Mouse (Mus musculus) adrenal gland, adult (tissue): Measurements from ENCODE around the gene 4921504E06Rik.

ENCODE experiments used
- DNase-seq, 2 experiments: peaks; one replicate each; pipeline ENCODE4 v3.0.0; 2022 to 2023; ENCODE audit warnings: low spot score in 1 of 2; ENCODE audit not compliant: inconsistent age in 2 of 2

The 4921504E06Rik gene

DNA sequence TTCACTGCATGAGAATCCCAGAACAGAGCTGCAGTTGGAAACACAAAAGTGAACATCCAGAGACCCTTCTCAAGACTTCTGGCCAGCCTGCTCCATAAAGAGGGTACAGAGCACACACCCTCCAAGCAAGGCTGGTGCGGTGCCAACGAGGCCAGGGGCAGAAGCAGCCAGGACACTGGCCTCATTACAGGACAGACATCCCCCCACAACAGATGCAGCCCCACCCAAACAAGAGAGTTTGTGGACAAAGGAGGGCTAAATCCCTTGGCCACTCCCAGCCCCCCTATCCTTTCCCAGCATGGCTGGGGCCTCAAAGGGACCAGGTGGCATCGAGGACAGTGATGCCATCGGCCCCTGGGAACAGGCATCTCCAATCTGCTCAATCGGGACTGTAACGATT, 130.6 kb downstream of the 4921504E06Rik start:
- DNase-seq: no peak

DNA sequence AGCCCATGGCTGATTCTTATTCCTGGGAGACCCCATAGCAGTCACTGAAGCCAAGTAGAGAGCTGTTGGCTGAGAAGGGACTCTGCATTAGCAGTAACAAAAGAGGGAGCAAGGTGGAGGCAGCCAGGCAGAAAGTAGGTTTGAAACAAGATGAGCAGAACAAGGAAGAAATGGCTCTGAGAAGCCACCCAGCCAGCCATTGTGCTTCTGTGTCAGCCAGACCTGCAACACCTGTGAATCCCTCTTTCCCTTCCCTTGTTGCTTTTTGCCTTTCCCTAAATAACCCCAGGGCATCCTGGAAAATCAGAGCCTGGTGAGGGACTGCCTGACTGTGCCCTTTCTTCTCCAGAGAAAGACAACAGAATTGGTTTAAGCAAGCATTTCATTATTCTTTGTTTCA, 131.5 kb downstream of the 4921504E06Rik start:
- no peak for DNase-seq

DNA sequence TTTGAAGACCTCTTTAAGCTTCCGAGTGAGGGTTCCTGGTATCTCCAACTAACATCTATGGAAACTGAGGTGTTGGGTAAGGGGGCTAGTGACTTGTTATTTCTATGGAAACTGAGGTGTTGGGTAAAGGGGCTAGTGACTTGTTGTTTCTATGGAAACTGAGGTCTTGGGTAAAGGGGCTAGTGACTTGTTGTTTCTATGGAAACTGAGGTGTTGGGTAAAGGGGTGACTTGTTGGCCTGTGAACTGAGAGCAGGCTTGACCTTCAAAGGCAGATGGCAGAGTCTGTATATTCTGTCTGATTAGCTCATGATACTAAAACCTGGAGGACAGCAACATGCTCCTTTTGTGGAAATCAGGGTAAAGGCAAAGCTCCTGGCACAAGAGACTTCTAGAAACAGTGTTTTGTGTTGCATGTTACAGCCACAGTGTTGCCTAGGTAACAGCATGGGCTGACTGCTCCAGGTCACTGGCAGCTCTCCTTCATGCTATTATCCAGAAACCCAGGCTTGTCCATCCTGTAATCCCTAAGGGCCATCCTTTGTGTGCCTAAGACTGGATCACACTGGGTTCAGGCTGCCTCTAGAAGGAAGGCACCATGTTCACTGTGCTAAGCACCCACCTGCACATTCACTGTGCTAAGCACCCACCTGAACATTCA, 133.9 kb downstream of the 4921504E06Rik start:
- DNase-seq: no peak

DNA sequence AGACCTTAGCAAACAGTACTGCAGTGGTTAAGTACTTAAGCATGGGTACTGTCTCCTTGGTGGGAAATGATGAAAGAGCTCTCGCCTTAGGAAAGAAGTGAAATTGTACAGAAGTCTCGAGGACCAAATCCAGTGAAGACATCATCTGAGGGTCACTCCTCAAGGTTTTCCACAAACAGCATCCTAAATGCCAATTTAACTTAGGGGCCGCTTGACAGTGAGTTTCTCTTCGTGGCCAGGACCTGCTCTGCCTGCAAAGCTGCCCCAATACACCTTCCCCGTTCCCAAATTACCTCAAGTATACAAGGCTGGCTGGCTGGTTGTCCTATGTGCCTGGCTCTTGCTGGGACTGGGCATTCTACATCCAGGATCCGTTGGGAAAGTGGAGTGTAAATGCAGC, 137.6 kb downstream of the 4921504E06Rik start:
- no peak for DNase-seq

DNA sequence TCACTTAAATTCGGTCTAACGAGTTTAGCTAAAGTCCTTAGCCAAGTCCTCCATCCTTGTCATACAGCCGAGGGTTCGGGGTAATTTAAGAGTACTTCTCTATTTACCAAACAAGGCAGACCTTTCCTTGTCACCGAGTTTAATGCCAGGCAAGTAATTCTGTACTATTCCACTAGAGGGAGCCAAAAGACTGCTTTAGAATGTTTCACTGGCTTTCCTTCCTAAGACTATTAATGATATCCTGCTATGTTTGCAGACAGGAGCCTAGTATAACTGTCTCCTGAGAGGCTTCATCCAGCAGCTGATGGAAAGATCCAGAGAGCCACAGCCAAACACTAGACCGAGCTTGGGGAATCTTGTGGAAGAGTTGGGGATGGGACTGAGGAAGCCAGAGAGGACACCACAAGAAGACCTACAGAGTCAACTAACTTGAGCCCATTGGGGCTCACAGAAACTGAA, 138.6 kb downstream of the 4921504E06Rik start:
- DNase-seq: peak in 1 of 2 experiments; percentile 91

DNA sequence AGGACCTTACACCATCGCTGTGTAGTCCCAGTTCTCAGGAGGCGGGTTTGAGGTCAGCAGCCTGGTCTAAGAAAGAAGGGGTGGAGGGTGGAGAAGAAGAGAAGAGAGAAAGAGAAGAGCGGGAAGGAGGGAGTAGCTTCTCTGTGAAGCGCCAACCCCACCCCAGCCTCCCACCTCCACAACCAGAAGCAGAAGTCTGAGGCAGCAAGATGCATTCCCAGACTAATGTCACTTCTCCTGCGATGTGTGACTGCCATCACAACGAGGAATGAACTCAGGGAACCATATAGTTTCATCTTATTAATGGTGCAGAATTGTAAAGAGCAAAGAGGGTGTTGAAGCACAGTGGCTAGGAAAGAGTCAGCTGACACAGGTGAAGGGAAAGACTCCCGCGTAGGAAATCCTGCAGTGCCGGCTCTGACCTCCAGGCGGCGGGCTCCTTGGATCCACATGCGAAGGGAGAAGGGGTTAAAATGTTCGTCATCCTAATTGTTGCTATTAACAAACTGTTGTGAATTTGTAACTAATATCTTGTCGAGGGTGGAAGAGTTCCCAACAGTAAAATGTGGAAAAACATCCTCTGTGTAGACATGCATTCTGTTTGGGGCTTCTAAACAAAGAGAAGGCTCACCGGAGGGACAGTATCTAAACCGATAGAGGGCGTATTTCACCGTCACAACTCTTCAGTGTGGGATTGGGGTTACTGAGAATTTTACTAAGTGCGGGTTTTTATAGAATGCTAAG, 139.3 kb downstream of the 4921504E06Rik start:
- DNase-seq: peak; percentile 32 to 83
